Mouse (Mus musculus): Measurements from ENCODE around the gene Gm21118.
"Not testable (repeated sequence)": the region's sequence is repeated elsewhere in the genome, so short reads cannot be mapped to it uniquely, and the experiment has no call there.

The Gm21118 gene

GRCm38 (mm10) chrY:70273542-70273941 lies at the start of gene Gm21118:
Gene Gm21118 (minus strand): TSS chrY:70273642.
- not testable (repeated sequence) for DNase-seq (ENCODE audit: low spot score)

GRCm38 (mm10) chrY:70303187-70303586 lies 29.7 kb upstream of the Gm21118 start, which contains the start of the genes Gm29423 and Gm29644:
Gene Gm29423 (minus strand): TSS chrY:70303287.
Gene Gm29644 (minus strand): TSS chrY:70303343.
- DNase-seq (ENCODE audit: low spot score) = not testable (repeated sequence)

Data from embryo, embryonic 10.5 days (tissue).